Mouse (Mus musculus) erythroblast, embryonic 14.5 days (primary cell): ENCODE measurements around the gene Daam1.

ENCODE experiments used
- GATA1 ChIP-seq: IDR thresholded peaks from 2 replicates; pipeline ENCODE4 v1.6.1; 2012; ENCODE audit warnings: low read length, inconsistent platforms, mixed read lengths
- TAL1 ChIP-seq: IDR thresholded peaks from 3 replicates; pipeline ENCODE4 v1.6.1; 2012; ENCODE audit warnings: low read length, inconsistent platforms, mixed read lengths

- no peak for TF ChIP-seq GATA1
- TF ChIP-seq TAL1: no peak
Observed at GRCm38 (mm10) chr12:71996920-71997319, 166.0 kb downstream of the Daam1 start.
